Mouse (Mus musculus): ENCODE results near the gene Gm47791. TPM values are rescaled to one million over a fixed set of nuclear protein-coding genes. Genes with fewer than 3 reads are reported as not detected.

Gm47791 gene
- total RNA-seq, 2 experiments from 2014 or later, result not detected

DNA sequence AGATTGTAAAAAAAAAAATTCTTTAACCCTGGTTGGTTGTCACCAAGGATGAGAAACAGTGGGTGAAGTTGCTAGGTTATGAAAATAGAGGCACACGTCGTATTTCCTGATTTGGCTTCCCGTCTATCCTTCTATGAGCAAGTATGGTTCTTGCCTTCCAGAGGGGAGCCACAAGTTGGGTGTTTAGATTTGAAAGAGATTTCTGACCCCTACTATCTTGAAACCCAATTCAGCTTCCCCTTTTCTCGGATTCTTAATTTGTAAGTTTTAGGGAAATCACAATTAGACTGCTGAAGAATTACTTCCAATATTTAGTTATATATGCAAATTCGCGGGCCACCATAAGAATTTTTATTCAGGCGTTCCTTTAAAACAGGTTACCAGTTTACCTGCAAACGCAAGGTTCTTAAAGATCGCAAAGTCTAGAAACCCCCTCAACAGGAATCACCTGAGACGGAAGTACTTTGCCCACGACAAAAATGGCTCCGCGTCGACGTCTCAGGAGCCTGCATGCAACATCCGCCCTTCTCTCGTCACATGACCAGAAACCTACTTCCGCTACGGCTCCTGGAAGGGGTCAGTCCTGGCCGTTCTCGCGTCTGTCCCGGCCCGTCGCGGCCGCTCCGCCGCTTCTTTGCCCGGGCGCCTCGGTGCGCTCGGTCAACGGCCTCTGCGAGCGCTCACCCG lies 46.6 kb downstream of the Gm47791 start, which contains the start of gene Mff:
Gene Mff, plus strand, starts transcription at position 552 of the 687 bp plus-strand sequence.
- peak; percentile 92 for DNase-seq

Other genes starting within 250 kb of the Gm47791 start
- 1 to 10 TPM; 1.6 to 1.7 TPM for gene Col4a4, start 184.4 kb downstream of the Gm47791 start, total RNA-seq (2021)
- 1 to 10 TPM; 1.0 to 1.3 TPM for gene Col4a3, start 184.3 kb downstream of the Gm47791 start, total RNA-seq (2021)
- 100 to 1,000 TPM; 121 to 123 TPM for gene Mff, start 46.4 kb downstream of the Gm47791 start, total RNA-seq (2021)
- not detected for gene Tm4sf20, start 2.8 kb downstream of the Gm47791 start, total RNA-seq (2021)
- gene Agfg1, start 68.2 kb upstream of the Gm47791 start, total RNA-seq (2021), result 10 to 100 TPM; 23.3 to 24.9 TPM
- gene A030005L19Rik, start 142.1 kb upstream of the Gm47791 start, total RNA-seq (2021), result not detected
- gene A030014E15Rik, start 153.7 kb upstream of the Gm47791 start, total RNA-seq (2021), result not detected
- not detected for gene Gm6217, start 160.2 kb upstream of the Gm47791 start, total RNA-seq (2021)
- not detected for gene A030003K21Rik, start 172.1 kb upstream of the Gm47791 start, total RNA-seq (2021)
- not detected for gene Gm7544, start 184.8 kb upstream of the Gm47791 start, total RNA-seq (2021)
- not detected for gene Gm47955, start 189.0 kb upstream of the Gm47791 start, total RNA-seq (2021)
- not detected for gene Gm47959, start 229.3 kb upstream of the Gm47791 start, total RNA-seq (2021)

Data from gastrocnemius, postnatal 25 days (tissue).